Mouse (Mus musculus): ENCODE measurements around the gene Atp6v1e1.
A peak's percentile ranks its signal among the peaks of the same experiment; 100 is the strongest.
"Not testable (repeated sequence)": the region's sequence is repeated elsewhere in the genome, so short reads cannot be mapped to it uniquely, and the experiment has no call there.

The Atp6v1e1 gene

DNA sequence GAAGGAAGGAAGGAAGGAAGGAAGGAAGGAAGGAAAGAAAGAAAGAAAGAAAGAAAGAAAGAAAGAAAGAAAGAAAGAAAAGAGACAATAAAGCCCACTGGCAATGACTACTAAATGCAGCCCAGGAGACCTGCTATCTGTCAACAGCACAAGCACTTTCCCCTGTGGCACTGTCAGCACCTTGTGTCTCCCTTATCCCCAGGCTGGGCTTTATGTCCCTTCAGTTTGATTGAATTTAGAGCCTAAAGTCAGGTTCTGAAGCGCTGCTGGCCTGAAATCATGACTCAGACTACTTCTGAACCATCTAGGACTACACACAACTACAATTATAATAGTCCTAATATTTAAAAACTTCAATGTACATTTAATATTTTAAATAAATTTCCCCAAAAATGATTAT is 1.7 kb downstream of the Atp6v1e1 start:
- no peak for DNase-seq (ENCODE audit: extremely low read depth, low read depth, low spot score)

DNA sequence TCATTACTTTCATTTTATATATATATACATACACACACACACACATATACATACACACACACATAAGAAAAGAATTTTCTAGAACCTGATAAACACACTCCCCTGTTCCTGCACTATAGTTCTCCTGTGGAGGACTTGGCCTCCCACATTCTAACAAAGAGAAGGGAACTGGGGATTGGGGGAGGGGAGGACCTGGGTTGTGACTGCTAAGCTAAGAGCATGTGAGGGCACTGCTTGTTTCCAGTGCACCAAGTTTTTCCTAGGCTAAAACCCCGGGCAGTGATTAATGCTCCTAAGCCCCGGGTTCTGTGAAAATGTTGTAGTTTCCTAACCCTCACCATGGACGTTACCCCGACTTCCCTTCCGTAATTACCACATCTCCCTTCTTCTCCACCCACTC is 2.4 kb downstream of the Atp6v1e1 start:
- DNase-seq (ENCODE audit: extremely low read depth, low read depth, low spot score): no peak

DNA sequence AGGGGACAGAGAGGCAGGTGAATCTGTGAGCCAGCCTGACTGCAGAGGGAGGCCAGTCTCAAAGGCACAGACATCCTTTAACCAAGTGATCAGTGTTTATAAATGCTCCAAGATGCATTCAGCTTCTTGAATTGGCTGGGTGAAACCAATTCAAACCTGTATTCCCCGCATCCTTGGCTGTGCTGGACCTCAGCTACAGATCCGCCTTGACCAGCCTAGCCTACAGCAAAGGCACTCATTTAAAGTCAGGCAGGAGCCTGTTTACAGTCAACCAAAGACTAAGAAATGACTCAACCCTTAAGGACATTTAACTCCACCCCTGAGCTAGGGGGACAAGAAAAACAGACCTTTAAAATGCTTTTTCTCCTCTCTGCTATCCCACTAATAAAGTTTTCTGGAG is 3.3 kb downstream of the Atp6v1e1 start:
- no peak for DNase-seq (ENCODE audit: extremely low read depth, low read depth, low spot score)

DNA sequence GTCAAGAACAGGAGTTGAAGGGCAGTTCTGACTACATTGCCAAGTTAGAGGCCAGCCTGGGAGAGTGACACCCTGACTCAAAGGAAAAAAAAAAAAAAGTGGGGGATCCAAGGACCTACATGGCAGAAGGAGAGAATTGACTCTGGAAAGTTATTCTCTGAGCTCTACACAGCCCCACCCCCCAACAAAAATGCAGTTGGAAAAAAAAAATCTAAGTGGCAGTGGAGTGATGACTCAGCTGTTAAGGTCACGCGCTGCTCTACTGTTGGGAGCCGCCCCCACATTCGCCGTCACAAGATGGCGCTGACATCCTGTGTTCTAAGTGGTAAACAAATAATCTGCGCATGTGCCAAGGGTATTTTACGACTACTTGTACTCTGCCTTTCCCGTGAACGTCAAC is 10.6 kb downstream of the Atp6v1e1 start:
- not testable (repeated sequence) for DNase-seq (ENCODE audit: extremely low read depth, low read depth, low spot score)

DNA sequence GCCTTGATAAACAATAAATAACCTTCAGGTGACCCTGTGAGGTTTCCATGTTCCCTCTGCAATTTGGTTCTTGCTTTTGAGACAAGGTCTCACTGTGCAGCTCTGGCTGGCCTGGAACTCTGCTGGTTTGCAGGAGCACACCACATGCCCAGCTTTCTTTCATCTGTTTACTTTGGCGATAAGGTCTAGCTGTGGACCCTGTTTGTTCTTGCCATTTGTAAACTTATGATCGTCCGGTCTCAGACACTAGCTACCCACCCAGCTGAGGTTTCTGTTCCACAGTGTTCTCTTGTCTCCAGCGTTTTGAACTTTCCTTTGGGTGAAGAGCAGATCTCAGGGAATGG is 14.9 kb downstream of the Atp6v1e1 start:
- no peak for DNase-seq (ENCODE audit: extremely low read depth, low read depth, low spot score)

DNA sequence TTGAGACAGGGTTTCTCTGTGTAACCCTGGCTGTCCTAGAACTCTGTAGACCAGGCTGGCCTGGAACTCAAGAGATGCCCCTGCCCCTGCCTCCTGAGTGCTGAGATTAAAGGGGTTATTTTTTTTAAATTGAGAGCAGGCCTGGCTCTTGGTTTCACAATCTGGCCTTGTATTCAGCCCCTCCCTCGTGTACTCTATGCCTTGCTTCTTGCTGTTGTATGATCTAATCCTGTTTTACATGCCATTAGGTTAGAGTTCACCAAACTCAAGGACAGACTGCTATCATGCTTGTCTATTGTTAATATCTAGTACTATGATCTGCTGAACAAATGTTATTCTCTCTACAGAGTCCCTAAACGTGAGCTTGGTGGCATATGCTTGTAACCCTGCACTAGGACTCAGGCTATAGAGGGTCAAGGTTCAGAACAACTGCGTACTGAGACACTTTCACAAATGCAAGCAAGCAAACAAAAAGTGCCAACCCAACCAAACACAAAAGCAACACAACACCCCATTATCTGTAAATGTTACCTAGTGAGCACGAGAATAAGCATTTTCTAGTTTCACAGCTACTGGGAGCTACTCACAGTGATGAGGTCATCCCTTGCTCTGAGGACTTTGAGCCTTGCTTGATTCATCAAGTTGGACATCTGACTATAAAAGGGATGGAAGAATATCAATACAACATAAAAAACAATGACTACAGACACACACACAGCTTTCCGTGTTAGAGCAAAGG is 15.4 kb downstream of the Atp6v1e1 start:
- no peak for DNase-seq (ENCODE audit: extremely low read depth, low read depth, low spot score)

DNA sequence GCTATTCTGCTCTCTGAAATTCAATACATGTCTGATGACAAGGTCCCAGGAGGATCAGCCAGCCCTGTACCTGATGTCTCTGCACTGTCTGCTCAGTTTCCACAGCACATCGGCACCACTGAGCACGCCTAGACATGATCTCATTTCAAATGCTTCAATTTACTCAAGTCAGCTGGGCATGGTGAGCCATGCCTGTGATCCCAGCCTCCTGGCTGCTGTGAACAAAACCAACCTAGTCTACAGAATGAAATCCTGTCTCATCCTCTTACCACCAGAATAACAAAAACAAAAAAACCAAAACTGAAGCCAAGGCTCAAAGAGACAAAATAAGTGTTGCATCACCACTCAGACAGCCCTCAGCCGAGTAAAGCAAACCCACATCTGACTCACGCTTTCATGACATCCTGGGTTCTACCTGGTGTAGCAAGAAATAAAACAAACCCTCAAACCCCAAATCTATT is 23.0 kb downstream of the Atp6v1e1 start:
- no peak for DNase-seq (ENCODE audit: extremely low read depth, low read depth, low spot score)

DNA sequence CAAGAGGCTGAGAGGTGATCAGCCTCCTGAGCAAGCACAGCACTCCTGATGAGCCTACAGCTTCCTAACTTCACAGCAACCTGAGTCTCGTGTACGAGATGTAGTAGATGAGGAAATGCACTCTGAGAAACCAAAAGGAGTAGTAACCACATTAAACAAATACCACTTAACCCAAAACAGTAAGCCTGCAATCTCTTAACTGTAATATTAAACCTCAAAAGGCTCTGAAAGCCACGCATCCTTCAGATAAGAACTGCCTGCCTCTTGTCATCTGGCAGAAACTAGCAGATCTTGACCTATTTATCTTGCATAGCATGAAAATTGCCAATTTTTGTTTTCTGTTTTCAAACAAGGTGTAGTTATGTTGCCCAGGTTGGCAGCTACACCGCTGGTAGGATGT is 23.7 kb downstream of the Atp6v1e1 start:
- DNase-seq (ENCODE audit: extremely low read depth, low read depth, low spot score): no peak

DNA sequence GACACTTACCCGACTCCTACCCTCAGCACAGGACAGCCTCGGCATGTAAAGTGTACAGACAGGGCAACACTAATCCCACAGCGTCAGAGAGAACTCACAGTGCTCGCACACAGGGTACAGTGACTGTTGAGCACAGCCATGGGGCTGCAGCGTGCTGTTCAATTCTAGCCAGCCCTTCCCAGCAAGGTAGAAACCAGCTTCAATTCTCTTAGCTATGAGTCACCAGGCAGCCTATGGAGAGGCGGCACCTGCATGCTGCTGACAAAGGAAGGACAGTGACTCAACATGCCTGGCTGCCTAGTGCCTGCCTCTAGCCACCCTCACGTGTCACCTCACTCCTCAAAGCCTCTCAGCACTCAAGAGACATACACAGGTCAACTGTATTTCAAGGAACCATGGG is 24.6 kb downstream of the Atp6v1e1 start:
- DNase-seq (ENCODE audit: extremely low read depth, low read depth, low spot score): no peak

DNA sequence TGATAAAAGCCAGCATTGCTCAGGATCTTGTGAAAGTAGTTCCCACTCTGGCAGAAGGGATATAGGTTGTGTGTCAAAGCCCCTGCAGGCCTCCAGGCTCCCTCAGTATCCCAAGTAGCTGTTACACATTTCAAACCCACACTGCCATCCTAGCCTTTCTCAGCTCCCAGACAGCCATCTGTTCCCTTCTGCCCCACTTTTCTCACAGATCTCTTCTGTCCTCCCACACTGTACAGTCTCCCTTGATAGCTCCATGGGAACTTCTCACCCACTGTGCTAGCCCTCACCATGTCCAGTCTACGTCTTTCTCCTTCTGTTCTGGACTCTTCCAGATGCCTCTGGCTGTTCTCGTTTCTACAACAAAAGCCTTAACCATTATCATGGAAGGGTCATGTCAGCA is 26.5 kb downstream of the Atp6v1e1 start:
- no peak for DNase-seq (ENCODE audit: extremely low read depth, low read depth, low spot score)

DNA sequence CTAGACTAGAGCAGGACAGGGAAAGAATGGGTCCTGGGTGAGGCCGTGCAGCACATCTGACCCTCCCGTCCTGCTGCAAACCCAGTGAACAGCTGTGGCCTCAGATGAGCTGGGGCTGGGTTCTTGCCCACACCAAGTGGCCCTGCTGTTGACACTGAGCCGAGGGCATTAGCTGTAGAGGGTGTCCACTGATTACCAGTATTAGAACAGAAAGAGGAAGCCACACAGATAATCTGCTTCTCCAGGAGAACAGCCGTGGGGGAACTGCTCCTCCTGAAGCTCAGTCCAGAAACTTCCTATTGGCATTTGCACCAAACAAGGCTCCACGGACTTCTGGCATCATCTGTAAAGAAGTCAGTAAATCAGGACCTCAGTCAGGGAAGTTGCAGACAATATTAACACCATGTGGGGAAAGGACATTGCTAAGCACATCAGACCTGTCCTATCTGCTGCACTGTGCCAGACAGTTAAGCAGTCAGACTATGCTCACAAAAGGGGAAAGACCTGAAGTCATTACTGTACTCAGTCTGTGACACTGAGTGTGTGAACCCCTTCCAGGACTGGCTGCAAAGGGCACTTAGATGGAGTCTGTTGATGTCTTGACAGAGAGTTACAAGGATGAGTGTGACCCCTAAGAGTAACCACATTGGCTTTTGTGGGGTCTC is 27.0 kb downstream of the Atp6v1e1 start:
- no peak for DNase-seq (ENCODE audit: extremely low read depth, low read depth, low spot score)

DNA sequence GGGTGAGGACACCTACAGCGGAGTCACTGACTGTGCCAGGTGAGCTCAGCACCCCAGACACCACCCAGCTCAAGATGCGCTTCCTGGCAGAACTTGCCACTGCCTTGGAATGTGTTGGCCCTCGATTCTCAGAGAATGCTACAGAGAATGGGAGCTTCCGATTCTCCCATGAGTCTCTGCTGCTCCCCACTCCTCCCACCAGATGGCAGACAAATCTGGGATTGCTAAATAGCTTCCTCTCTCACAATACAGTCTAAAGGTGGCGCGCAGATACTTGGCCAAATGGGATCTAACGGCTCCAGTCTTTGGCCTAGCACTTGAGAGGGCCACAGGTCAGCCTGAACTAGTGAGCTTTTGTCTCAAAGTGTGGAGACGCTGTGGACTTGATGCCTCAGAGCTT is 29.6 kb downstream of the Atp6v1e1 start:
- DNase-seq (ENCODE audit: extremely low read depth, low read depth, low spot score): no peak

DNA sequence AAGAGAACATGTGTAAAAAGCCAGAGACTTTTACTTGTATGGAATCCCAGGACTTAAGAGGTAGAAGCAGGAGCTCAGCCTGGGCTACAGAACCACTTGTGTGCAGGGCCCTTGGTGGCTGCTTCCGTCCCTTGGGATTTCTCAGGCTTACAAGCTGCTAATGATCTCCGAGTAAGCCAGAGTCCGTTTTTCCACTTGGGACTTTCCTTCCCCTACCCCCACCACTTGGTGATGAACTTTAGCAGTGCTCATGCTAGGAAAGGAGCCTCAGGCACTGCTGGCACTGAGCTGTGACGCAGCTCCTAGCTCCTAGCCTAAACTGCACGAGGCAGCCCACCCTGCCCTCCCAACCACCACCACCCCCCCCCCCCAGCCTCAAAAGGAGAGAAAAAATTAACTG is 31.9 kb downstream of the Atp6v1e1 start:
- no peak for DNase-seq (ENCODE audit: extremely low read depth, low read depth, low spot score)

DNA sequence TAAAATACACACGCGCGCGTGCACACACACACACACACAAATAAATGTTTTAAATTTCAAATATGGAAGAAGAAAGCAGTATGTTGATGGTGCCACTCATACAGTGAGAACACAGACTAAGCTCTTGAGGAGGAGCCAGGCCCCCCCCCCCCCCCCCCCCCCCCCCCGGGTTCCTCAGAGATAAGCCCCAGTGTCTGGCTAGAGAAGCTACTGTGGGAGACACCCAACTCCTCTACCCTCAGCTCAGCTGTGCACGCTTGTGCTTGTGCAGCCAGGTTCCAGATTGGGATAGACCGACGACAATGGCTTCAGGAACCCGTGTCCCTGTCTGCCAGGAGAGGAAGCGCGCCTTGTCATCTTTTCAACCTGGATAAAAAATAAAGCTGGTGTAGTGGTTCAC is 32.4 kb downstream of the Atp6v1e1 start:
- DNase-seq (ENCODE audit: extremely low read depth, low read depth, low spot score): no peak

DNA sequence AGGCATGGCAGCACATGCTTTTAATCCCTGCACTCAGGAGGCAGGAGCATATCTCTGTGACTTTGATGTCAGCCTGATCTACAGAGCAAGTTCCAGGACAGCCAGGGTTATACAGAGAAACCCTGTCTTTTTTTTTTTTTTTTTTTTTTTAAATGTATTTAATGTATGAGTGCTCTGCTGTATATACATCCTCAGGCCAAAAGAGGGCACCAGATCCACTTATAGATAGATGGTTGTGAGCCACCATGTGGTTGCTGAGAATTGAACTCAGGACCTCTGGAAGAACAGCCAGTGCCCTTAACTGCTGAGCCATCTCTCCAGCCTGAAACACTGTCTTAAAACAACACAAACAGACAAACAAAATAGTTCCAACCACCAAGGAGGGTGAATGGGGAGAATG is 33.7 kb downstream of the Atp6v1e1 start:
- no peak for DNase-seq (ENCODE audit: extremely low read depth, low read depth, low spot score)

DNA sequence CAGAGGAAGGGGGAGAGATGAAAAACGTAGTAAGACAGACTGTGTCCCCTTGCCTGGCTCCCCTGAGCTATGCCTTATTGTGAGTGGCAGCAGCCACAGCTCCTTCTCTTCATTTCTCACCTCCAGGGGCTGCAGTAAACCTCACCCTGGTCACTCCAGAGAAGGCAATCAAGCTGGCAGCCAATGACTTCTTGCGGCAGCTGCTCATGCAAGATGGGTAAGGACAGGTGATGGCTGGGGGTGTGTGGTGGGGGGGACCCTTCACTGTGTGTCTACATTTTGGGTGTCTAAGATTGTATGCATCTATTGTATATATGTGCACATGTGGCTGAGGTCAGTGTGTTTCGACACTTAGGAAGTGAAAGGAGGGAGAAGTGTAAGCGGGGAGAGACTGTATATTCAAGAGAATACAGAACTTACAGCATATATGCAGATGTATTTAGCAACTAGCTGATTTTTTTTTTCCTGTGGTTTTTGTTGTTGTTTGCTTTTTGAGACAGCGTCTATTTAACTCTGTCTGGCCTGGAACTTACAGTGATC is 34.5 kb downstream of the Atp6v1e1 start:
- DNase-seq (ENCODE audit: extremely low read depth, low read depth, low spot score): no peak

DNA sequence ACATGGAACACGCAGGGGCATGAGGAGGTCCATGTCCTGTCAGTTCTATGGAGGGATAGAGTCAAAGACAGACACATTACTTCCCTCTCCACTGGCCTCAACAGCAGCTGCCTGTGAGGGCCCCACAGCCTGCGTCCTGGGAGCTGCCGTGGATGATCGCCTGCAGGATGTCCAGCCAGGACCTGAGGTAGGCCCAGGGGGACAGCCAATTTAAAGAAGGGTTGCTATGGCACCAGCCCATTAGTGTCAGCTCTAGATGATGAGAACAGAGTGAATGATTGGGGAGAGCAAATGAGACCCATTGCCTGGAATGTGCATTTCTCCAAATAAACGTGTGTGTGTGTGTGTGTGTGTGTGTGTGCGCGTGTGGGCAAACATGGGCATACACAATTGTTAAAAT is 38.2 kb downstream of the Atp6v1e1 start:
- no peak for DNase-seq (ENCODE audit: extremely low read depth, low read depth, low spot score)

DNA sequence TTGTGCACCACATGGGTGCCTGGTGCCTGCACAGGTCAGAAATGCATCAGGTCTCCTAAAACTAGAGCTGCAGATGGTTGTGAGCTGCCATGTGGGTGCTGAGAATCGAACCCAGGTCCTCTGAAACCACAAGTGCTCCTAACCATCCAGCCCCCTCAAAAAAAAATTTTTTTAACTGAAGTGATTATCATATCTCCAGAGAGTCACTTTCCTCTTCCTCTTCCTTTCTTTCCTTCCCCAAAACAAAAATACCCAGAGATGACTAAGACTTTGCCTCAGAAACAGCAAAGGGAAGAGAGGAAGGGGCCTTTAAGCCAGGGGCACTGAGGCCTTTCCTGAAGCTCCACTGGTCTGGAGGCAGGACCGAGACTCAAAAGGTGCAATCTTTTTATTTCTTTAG is 39.6 kb downstream of the Atp6v1e1 start:
- DNase-seq (ENCODE audit: extremely low read depth, low read depth, low spot score): no peak

DNA sequence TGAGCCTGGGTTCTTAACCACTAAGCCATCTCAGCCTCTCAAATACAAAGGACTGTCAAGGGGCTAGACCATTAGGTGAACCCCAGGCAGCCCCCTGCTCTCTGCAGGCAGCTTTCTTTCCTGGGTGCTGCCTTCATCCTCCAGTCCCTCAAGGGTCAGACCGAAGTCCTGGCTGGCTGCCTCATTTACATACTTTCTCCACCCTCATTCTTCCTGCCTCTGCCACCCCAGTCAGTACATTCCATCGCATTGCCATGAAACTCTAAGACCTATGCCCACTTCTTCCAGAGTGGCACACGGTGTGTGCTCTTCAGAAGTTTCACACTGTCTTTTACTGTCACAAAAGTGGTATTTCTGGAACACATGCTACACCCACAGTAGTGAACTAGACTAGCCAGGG is 44.4 kb downstream of the Atp6v1e1 start:
- DNase-seq (ENCODE audit: extremely low read depth, low read depth, low spot score): no peak

DNA sequence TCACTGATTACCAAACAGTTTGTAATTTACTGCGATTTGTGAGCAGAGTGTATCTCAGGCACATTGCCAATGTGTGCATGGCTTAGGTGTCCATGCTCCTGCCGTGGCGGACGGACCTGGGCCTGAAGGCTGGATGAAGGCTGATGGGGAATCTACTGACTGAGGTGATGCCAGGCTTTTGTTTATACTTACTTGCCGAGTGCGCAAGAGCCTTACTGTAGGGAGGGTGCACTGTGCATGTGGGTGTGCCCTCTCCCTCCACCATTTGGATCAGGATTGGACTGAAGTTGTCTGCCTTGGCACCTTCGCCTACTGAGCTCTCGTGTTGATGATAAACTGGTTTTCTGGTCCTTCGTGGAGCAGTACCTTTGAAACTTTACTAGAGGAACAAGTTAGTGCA is 45.1 kb downstream of the Atp6v1e1 start:
- DNase-seq (ENCODE audit: extremely low read depth, low read depth, low spot score): peak; percentile 50

DNA sequence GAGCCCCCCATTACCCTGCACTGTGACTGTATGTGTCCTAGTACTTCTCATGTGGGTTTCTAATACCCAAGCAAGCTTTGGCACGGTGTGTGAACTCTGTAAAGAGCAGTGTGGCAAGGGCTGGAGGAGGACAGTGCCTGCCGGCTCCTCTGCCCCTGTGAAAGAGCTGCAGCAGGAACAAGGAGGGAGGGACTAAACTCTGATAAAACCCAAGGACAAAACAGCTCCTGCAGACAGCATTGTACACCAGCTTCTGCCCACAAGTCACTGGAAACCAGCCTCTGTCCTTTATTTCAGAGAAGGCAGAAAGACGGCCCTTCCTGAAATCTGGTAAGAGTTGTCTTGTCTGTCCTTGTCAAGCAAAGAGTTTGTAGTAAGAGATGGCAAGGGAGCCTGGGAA is 46.3 kb downstream of the Atp6v1e1 start:
- DNase-seq (ENCODE audit: extremely low read depth, low read depth, low spot score): no peak

DNA sequence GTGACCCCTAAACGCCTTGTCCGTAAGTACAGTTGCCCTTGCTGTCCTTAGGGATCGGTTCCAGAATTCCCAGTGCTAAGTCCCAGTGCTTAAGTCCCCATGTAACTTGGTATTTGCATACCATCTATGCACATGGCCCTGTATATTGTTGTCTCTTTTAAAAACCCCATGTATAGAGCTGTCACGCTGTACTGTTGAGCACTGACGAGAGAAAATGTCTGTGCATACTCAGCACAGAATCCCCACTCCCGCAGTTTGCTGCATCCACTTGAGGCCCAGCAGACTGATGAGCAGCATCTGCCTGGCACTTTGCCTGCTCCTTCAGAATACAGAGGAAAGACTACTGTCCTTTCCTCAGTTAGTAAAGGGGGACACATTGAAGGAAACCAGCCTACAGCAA is 48.8 kb downstream of the Atp6v1e1 start:
- no peak for DNase-seq (ENCODE audit: extremely low read depth, low read depth, low spot score)
